Mouse (Mus musculus) heart, embryonic 15.5 days (tissue): ENCODE measurements around the gene Wdr37. TPM values are rescaled to one million over a fixed set of nuclear protein-coding genes. Genes with fewer than 3 reads are reported as not detected.

ENCODE experiments used
- microRNA-seq: library from miRNA; unstranded; fragments of <30 nt; microRNA quantifications from one replicate; pipeline ENCODE4, GENCODE M21; 2016
- polyA plus RNA-seq: library from polyadenylated mRNA; unstranded; fragments of >200 nt; fragmentation: Nextera tagmentation; extraction: Ambion mirVana; gene quantifications from 2 replicates; pipeline ENCODE4 v1.2.1, GENCODE M21; 2015

Wdr37 gene
- polyA plus RNA-seq, 1 experiment from 2014 or later, result 15.5 TPM

Small RNA genes lying within 50 kb of the gene (microRNA-seq; reads per million reads assigned to microRNA genes)
- gene Gm22750, result not detected

Other genes starting within 250 kb of the Wdr37 start
- gene Idi1, start 13.6 kb upstream of the Wdr37 start, polyA plus RNA-seq, result 38.2 and 49.3 TPM in 2 replicates
- gene Gm9745, start 76.3 kb upstream of the Wdr37 start, polyA plus RNA-seq, result not detected in 2 replicates
- not detected in 2 replicates for gene Idi2, start 81.0 kb upstream of the Wdr37 start, polyA plus RNA-seq
- 43.2 and 49.9 TPM in 2 replicates for gene Gtpbp4, start 124.2 kb upstream of the Wdr37 start, polyA plus RNA-seq
- gene Larp4b, start 222.0 kb upstream of the Wdr37 start, polyA plus RNA-seq, result 23.5 and 25.4 TPM in 2 replicates